Mouse (Mus musculus): Measurements from ENCODE around the gene Coro1b. TPM values are rescaled to one million over a fixed set of nuclear protein-coding genes. Genes with fewer than 3 reads are reported as not detected.

Gene Coro1b
- total RNA-seq, 1 experiment: 73.8 TPM

- no peak for DNase-seq (ENCODE audit: low read depth, low spot score)
- Histone ChIP-seq H3K4me1 (ENCODE audit: control insufficient read depth in 2 of 2, insufficient read depth in 2 of 2, low read length in 2 of 2, poor library complexity in 1 of 2) (peaks cover 4 to 11% of the 10 kb centered on the region in 2 experiments; a peak in 2 of 4 replicates), H3K36me3 (ENCODE audit: control insufficient read depth, insufficient read depth, low read length, poor library complexity, severe bottlenecking) (peaks cover 12% of the 10 kb centered on the region; the same call in 1 of the 2 replicates), H3K9me3 (ENCODE audit: control insufficient read depth, insufficient read depth, low read depth, low read length) (no peaks in the 10 kb centered on the region), H3K4me3 (ENCODE audit: insufficient read depth in 1 of 2, low read depth in 1 of 2, low read length in 2 of 2, poor library complexity in 1 of 2, severe bottlenecking in 1 of 2) (no peak overlapping the region), H3K27ac (ENCODE audit: insufficient read depth, low read depth, low read length, poor library complexity, severe bottlenecking) (no peak overlapping the region), H3K9ac (ENCODE audit: insufficient read depth, low read depth, low read length, poor library complexity, severe bottlenecking) (no peak overlapping the region)
- no peak for TF ChIP-seq ZNF384 (IDR thresholded peaks at IDR 0.05; ENCODE audit: low read depth, low read length)
- TF ChIP-seq HCFC1 (IDR thresholded peaks at IDR 0.05; ENCODE audit: borderline replicate concordance, insufficient read depth, low read length): no peak
- TF ChIP-seq CHD2 (IDR thresholded peaks at IDR 0.05; ENCODE audit: low read depth, low read length): no peak
- no peak for TF ChIP-seq ZC3H11A (IDR thresholded peaks at IDR 0.05; ENCODE audit: borderline replicate concordance, low read depth, low read length)
- TF ChIP-seq MAFK (IDR thresholded peaks at IDR 0.05; ENCODE audit: insufficient read depth, low read depth, low read length): no peak
- in situ Hi-C loops (cut with MboI; ENCODE audit: low sequenced_read_pairs in 2 of 2, unreplicated experiment in 2 of 2): no loop called here
Measured at GRCm38 (mm10) chr19:4136463-4136862, 12.0 kb upstream of the Coro1b start.

- in situ Hi-C loops (cut with MboI; ENCODE audit: low sequenced_read_pairs in 2 of 2, unreplicated experiment in 2 of 2): no loop called here
- H3K4me1 ChIP-seq (ENCODE audit: control insufficient read depth in 2 of 2, insufficient read depth in 2 of 2, low read length in 2 of 2, poor library complexity in 1 of 2): peaks cover 4 to 11% of the 10 kb centered on the region in 2 experiments; a peak in 2 of 4 replicates
- no peak for TF ChIP-seq HCFC1 (IDR thresholded peaks at IDR 0.05; ENCODE audit: borderline replicate concordance, insufficient read depth, low read length)
- no peak for TF ChIP-seq CHD2 (IDR thresholded peaks at IDR 0.05; ENCODE audit: low read depth, low read length)
- TF ChIP-seq ZNF384 (IDR thresholded peaks at IDR 0.05; ENCODE audit: low read depth, low read length): no peak
- TF ChIP-seq MAFK (IDR thresholded peaks at IDR 0.05; ENCODE audit: insufficient read depth, low read depth, low read length): no peak
- TF ChIP-seq ZC3H11A (IDR thresholded peaks at IDR 0.05; ENCODE audit: borderline replicate concordance, low read depth, low read length): no peak
- H3K27ac ChIP-seq (ENCODE audit: insufficient read depth, low read depth, low read length, poor library complexity, severe bottlenecking): no peak overlapping the region
- H3K9ac ChIP-seq (ENCODE audit: insufficient read depth, low read depth, low read length, poor library complexity, severe bottlenecking): no peak overlapping the region
- no peaks in the 10 kb centered on the region for H3K9me3 ChIP-seq (ENCODE audit: control insufficient read depth, insufficient read depth, low read depth, low read length)
- H3K36me3 ChIP-seq (ENCODE audit: control insufficient read depth, insufficient read depth, low read length, poor library complexity, severe bottlenecking): 0 out of 2 replicates have a peak, but pooled peaks cover 1% of the 10 kb centered on the region
- DNase-seq (ENCODE audit: low read depth, low spot score): no peak
- no peak overlapping the region for H3K4me3 ChIP-seq (ENCODE audit: insufficient read depth in 1 of 2, low read depth in 1 of 2, low read length in 2 of 2, poor library complexity in 1 of 2, severe bottlenecking in 1 of 2)
Measured at GRCm38 (mm10) chr19:4137913-4138312, 10.5 kb upstream of the Coro1b start.

GRCm38 (mm10) chr19:4139446-4139845, 9.0 kb upstream of the Coro1b start, which contains the start of gene Gpr152:
Gene Gpr152 (plus strand): TSS chr19:4139787.
- no peak within 1 kb of the TSS for H3K27ac ChIP-seq (ENCODE audit: insufficient read depth, low read depth, low read length, poor library complexity, severe bottlenecking)
- no peaks in the 10 kb centered on the region for H3K9me3 ChIP-seq (ENCODE audit: control insufficient read depth, insufficient read depth, low read depth, low read length)
- DNase-seq (ENCODE audit: low read depth, low spot score): no peak
- in situ Hi-C loops (cut with MboI; ENCODE audit: low sequenced_read_pairs in 2 of 2, unreplicated experiment in 2 of 2): no loop called here
- H3K36me3 ChIP-seq (ENCODE audit: control insufficient read depth, insufficient read depth, low read length, poor library complexity, severe bottlenecking): no peaks in the 10 kb centered on the region
- peaks cover 4 to 11% of the 10 kb centered on the region in 2 experiments; a peak in 2 of 4 replicates for H3K4me1 ChIP-seq (ENCODE audit: control insufficient read depth in 2 of 2, insufficient read depth in 2 of 2, low read length in 2 of 2, poor library complexity in 1 of 2)
- no peak for TF ChIP-seq MAFK (IDR thresholded peaks at IDR 0.05; ENCODE audit: insufficient read depth, low read depth, low read length)
- no peak within 1 kb of the TSS for H3K4me3 ChIP-seq (ENCODE audit: insufficient read depth in 1 of 2, low read depth in 1 of 2, low read length in 2 of 2, poor library complexity in 1 of 2, severe bottlenecking in 1 of 2)
- no peak within 1 kb of the TSS for H3K9ac ChIP-seq (ENCODE audit: insufficient read depth, low read depth, low read length, poor library complexity, severe bottlenecking)

GRCm38 (mm10) chr19:4140147-4140546, 8.3 kb upstream of the Coro1b start:
- in situ Hi-C loops (cut with MboI; ENCODE audit: low sequenced_read_pairs in 2 of 2, unreplicated experiment in 2 of 2): no loop called here
- Histone ChIP-seq H3K9ac (ENCODE audit: insufficient read depth, low read depth, low read length, poor library complexity, severe bottlenecking) (no peak overlapping the region), H3K36me3 (ENCODE audit: control insufficient read depth, insufficient read depth, low read length, poor library complexity, severe bottlenecking) (no peaks in the 10 kb centered on the region), H3K27ac (ENCODE audit: insufficient read depth, low read depth, low read length, poor library complexity, severe bottlenecking) (no peak overlapping the region), H3K9me3 (ENCODE audit: control insufficient read depth, insufficient read depth, low read depth, low read length) (no peaks in the 10 kb centered on the region), H3K4me1 (ENCODE audit: control insufficient read depth in 2 of 2, insufficient read depth in 2 of 2, low read length in 2 of 2, poor library complexity in 1 of 2) (peaks cover 4 to 10% of the 10 kb centered on the region in 2 experiments; a peak in 2 of 4 replicates), H3K4me3 (ENCODE audit: insufficient read depth in 1 of 2, low read depth in 1 of 2, low read length in 2 of 2, poor library complexity in 1 of 2, severe bottlenecking in 1 of 2) (no peak overlapping the region)
- no peak for DNase-seq (ENCODE audit: low read depth, low spot score)
- no peak for TF ChIP-seq CHD2 (IDR thresholded peaks at IDR 0.05; ENCODE audit: low read depth, low read length)
- no peak for TF ChIP-seq ZNF384 (IDR thresholded peaks at IDR 0.05; ENCODE audit: low read depth, low read length)
- TF ChIP-seq MAFK (IDR thresholded peaks at IDR 0.05; ENCODE audit: insufficient read depth, low read depth, low read length): no peak
- no peak for TF ChIP-seq HCFC1 (IDR thresholded peaks at IDR 0.05; ENCODE audit: borderline replicate concordance, insufficient read depth, low read length)
- TF ChIP-seq ZC3H11A (IDR thresholded peaks at IDR 0.05; ENCODE audit: borderline replicate concordance, low read depth, low read length): no peak
